8 mouse cellular contexts compared by ENCODE assay signal in genomic region chr1:181842781-181843180, GRCm38 (mm10). TPM values are rescaled to one million over a fixed set of nuclear protein-coding genes. Genes with fewer than 3 reads are reported as not detected.
DNase-seq lines count a peak whose midpoint lies in the region; ATAC-seq and TF ChIP-seq lines count a peak whose summit lies in the region.

Gene Lbr (minus strand): TSS chr1:181843046.

- WGBS in intestine, embryonic 14.5 days: under 1% methylated on average over 14 of the region's 14 CpGs

- peak within 1 kb of the TSS; percentile 93 for H3K4me2 ChIP-seq in intestine, embryonic 14.5 days (ENCODE audit: low read length)

- TF ChIP-seq POLR2A in testis, adult 2 months (IDR thresholded peaks at IDR 0.05; ENCODE audit: control insufficient read depth, low read depth, low read length): no peak

- no peaks in the 10 kb centered on the region for H3K9me3 ChIP-seq in intestine, embryonic 14.5 days (ENCODE audit: control insufficient read depth, low read length)

- no peak for DNase-seq in testis, postnatal 10 days (ENCODE audit: low spot score)
- peak; percentile 54 for DNase-seq in brain, adult 2 months (ENCODE audit: low read depth, low spot score)
- no peak for DNase-seq in gastrocnemius, postnatal 14 days
- DNase-seq in intestine, embryonic 14.5 days (ENCODE audit: low spot score): no peak
- DNase-seq in lung, postnatal 14 days: peak; percentile 25
- peak; percentile 51 to 79 for DNase-seq in spleen, postnatal 4 days (ENCODE audit: low spot score in 2 of 2)
- DNase-seq in right cerebral cortex, postnatal 36 days (ENCODE audit: low spot score in 2 of 2): no peak

- H3K4me1 ChIP-seq in testis, adult 2 months (ENCODE audit: control insufficient read depth, insufficient read depth, low read length): no peaks in the 10 kb centered on the region; the same call in none of the 2 replicates
- peaks cover 28% of the 10 kb centered on the region for H3K4me1 ChIP-seq in intestine, embryonic 14.5 days (replicated peaks; ENCODE audit: control insufficient read depth, insufficient read depth, low read length)

- H3K9ac ChIP-seq in intestine, embryonic 14.5 days (ENCODE audit: low read length): peak within 1 kb of the TSS; percentile 78

- peak within 1 kb of the TSS; percentile 78 for H3K27ac ChIP-seq in testis, adult 2 months (ENCODE audit: control insufficient read depth, insufficient read depth, low read depth, low read length)
- H3K27ac ChIP-seq in intestine, embryonic 14.5 days (ENCODE audit: low read depth): peak within 1 kb of the TSS; percentile 96

- TF ChIP-seq CTCF in testis, adult 2 months (IDR thresholded peaks at IDR 0.05; ENCODE audit: control insufficient read depth, insufficient read depth, insufficient replicate concordance, low read depth, low read length): no peak

- no peaks in the 10 kb centered on the region for H3K36me3 ChIP-seq in testis, adult 2 months (ENCODE audit: control insufficient read depth, insufficient read depth, low read length)
- peaks cover 3% of the 10 kb centered on the region for H3K36me3 ChIP-seq in intestine, embryonic 14.5 days (ENCODE audit: control insufficient read depth, insufficient read depth, low read length)

- H3K27me3 ChIP-seq in testis, adult 2 months (ENCODE audit: control insufficient read depth, insufficient read depth, low read length): no peaks in the 10 kb centered on the region
- no peaks in the 10 kb centered on the region for H3K27me3 ChIP-seq in intestine, embryonic 14.5 days (replicated peaks; ENCODE audit: control insufficient read depth, insufficient read depth, low read length)

- H3K4me3 ChIP-seq in testis, adult 2 months (ENCODE audit: control insufficient read depth, low read depth, low read length): peak within 1 kb of the TSS; percentile 84
- H3K4me3 ChIP-seq in intestine, embryonic 14.5 days (ENCODE audit: low read depth, low read length): peak within 1 kb of the TSS; percentile 86

- intact Hi-C loops in gastrocnemius, postnatal 14 days (cut with DNase I; ENCODE audit: low total_unique reads): no loop called here

- peak; percentile 2; the same call in 1 of the 2 replicates for ATAC-seq in intestine, embryonic 14.5 days (replicated peaks; ENCODE audit: low FRiP score, low TSS enrichment, low read depth)

RNA-seq across cellular contexts. Expression of gene Lbr, which starts in this region (rescaled TPM):
- 11.2 and 14.2 TPM in 2 replicates for polyA plus RNA-seq in testis, adult 2 months (2012; rRNA removed)
- total RNA-seq in gastrocnemius, postnatal 14 days (2021): 10 to 100 TPM; 24.6 to 26.8 TPM
- polyA plus RNA-seq in intestine, embryonic 14.5 days (2014; fragmentation: Nextera tagmentation; extraction: Ambion mirVana): 157 and 168 TPM in 2 replicates

Comparison
In these comparisons a context has a peak if more than half of its experiments do, and no peak if none do; other contexts are left out.
1. RNA of gene Lbr (polyA plus RNA-seq): 157 to 168 TPM in intestine, embryonic 14.5 days; 11.2 to 14.2 TPM in testis, adult 2 months; every median in the first group is over 10 times any median in the second.
2. DNase-seq: peak in brain, adult 2 months (single experiment), lung, postnatal 14 days (single experiment) and spleen, postnatal 4 days (2 of 2); none in testis, postnatal 10 days (single experiment), gastrocnemius, postnatal 14 days (single experiment), intestine, embryonic 14.5 days (single experiment) and right cerebral cortex, postnatal 36 days (0 of 2).